Mouse (Mus musculus) B cell, adult (primary cell): Measurements from ENCODE around the gene Sec61a1. TPM values are rescaled to one million over a fixed set of nuclear protein-coding genes. Genes with fewer than 3 reads are reported as not detected.

Source experiments
- total RNA-seq: library from RNA; stranded (reverse); gene quantifications from 4 replicates; pipeline ENCODE4 v1.2.4, GENCODE M21; 2023; ENCODE audit not compliant: inconsistent age

The Sec61a1 gene
- 189 to 210 TPM (median 199 TPM) in 4 replicates for total RNA-seq

GRCm38 (mm10) chr6:88518404-88519263 lies at the start of gene Sec61a1:
TSS of gene Sec61a1 (minus strand) at chr6:88518905.

GRCm38 (mm10) chr6:88465181-88465920 lies 53.4 kb downstream of the Sec61a1 start, which contains the start of gene Ruvbl1:
TSS of gene Ruvbl1 (plus strand) at chr6:88465409.

Other genes starting within 250 kb of the Sec61a1 start
- gene Eefsec, start 72.4 kb downstream of the Sec61a1 start, total RNA-seq: 27.4 to 36.1 TPM (median 30.5 TPM) in 4 replicates
- gene Ruvbl1, start 53.5 kb downstream of the Sec61a1 start, total RNA-seq: 32.3 to 36.0 TPM (median 33.3 TPM) in 4 replicates
- not detected in 4 replicates for gene Kbtbd12, start 119.0 kb upstream of the Sec61a1 start, total RNA-seq
- 1.2 to 2.9 TPM (median 1.9 TPM) in 4 replicates for gene Mgll, start 205.5 kb upstream of the Sec61a1 start, total RNA-seq